Mouse (Mus musculus) heart, adult 2 months (tissue): ENCODE results near the gene Vps37b.

ENCODE experiments used
- CTCF ChIP-seq: fragments of 200-600 bp; IDR thresholded peaks from 2 replicates; pipeline ENCODE4 v1.8.1; 2022; ENCODE audit warnings: antibody characterized with exemption, mild to moderate bottlenecking, moderate library complexity
- EP300 ChIP-seq: fragments of 200-500 bp; IDR thresholded peaks from 2 replicates; pipeline ENCODE4 v1.6.1; 2011; ENCODE audit warnings: low read depth, low read length, control low read depth; ENCODE audit not compliant: insufficient read depth
- POLR2A ChIP-seq: fragments of 200-500 bp; IDR thresholded peaks from 2 replicates; pipeline ENCODE4 v1.6.1; 2011; ENCODE audit warnings: mild to moderate bottlenecking, low read depth, low read length, control low read depth; ENCODE audit not compliant: insufficient read depth

GRCm38 (mm10) chr5:124013747-124014146, 18.3 kb downstream of the Vps37b start:
- TF ChIP-seq CTCF, result no peak
- no peak for TF ChIP-seq POLR2A
- no peak for TF ChIP-seq EP300
